Mouse (Mus musculus) liver, embryonic 14.5 days (tissue): ENCODE data around the gene Smyd1.

Experiments used
- CTCF ChIP-seq: IDR thresholded peaks from 2 replicates; pipeline ENCODE4 v1.5.1; 2016; ENCODE audit warnings: antibody characterized with exemption, low read depth, control low read depth
- EP300 ChIP-seq: IDR thresholded peaks from 2 replicates; pipeline ENCODE4 v1.6.1; 2016; ENCODE audit warnings: antibody characterized with exemption, low read depth

DNA sequence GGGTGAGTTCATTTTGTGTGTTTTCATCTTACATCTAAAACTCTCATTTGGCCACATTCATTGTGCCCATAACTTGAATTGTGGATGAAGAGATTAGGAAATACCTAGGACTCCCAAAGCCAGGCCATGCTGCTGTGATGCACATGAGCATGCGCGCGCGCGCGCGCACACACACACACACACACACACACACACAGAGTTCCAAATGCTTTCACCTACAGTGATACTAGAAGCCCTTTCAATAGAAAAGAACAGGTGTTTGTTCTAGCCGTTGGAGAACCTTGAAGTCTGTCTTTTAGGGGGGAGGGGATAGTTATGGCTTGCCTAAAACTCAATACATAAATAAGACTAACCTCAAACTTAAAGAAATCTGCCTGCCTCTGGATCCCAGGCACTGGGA is 15.6 kb upstream of the Smyd1 start:
- no peak for TF ChIP-seq EP300
- TF ChIP-seq CTCF, result no peak
